Mouse (Mus musculus): ENCODE data around the gene Dst. TPM values are rescaled to one million over a fixed set of nuclear protein-coding genes. Genes with fewer than 3 reads are reported as not detected.
A peak's percentile ranks its signal among the peaks of the same experiment; 100 is the strongest.

Dst gene
- polyA plus RNA-seq, 1 experiment from 2014 or later, result 17.3 TPM

DNA sequence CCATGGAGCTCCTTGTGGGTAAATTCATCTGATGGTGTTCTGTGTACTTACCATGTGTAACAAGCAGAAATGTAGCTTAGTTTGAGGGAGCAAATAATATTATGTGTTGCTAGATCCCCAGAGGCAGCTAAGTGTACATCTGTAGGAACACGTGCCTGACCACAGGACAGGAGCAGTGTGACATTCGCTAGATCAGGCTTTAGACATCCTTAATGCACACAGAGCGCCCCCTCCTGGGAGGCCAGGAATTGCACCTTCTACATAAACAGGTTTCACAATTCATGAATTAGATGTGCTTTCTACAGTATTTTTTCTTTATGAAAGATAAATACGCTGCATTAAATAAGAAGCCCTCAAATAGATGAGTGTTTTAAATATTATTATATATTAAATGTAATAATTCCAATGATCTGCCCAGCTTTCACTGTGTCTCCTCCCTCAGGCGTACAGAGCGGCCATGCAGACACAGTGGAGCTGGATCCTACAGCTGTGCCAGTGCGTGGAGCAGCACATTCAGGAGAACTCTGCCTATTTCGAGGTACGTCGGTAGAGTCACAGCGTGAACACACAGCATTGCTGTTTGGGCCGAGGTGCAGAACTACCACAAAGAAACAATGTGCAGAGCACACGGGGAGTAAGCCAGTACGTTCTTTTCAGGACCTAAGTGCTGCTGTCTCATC lies 256.7 kb downstream of the Dst start:
- no peak overlapping the region for H3K27ac ChIP-seq (replicated peaks)
- H3K27me3 ChIP-seq (replicated peaks; ENCODE audit: low read depth, poor library complexity, severe bottlenecking), result no peaks in the 10 kb centered on the region
- 71% methylated on average over 14 of the region's 14 CpGs for WGBS
- no peaks in the 10 kb centered on the region for H3K9me3 ChIP-seq
- H3K4me3 ChIP-seq, result no peak overlapping the region
- H3K4me1 ChIP-seq, result no peaks in the 10 kb centered on the region
- peak; percentile 76 for DNase-seq (ENCODE audit: low spot score)
- H3K36me3 ChIP-seq (replicated peaks), result peaks cover 49% of the 10 kb centered on the region

GRCm38 (mm10) chr1:34165926-34166325 lies 257.9 kb downstream of the Dst start:
- Histone ChIP-seq H3K36me3 (replicated peaks) (peaks cover 61% of the 10 kb centered on the region), H3K4me1 (no peaks in the 10 kb centered on the region), H3K27ac (replicated peaks) (no peak overlapping the region), H3K9me3 (no peaks in the 10 kb centered on the region), H3K4me3 (no peak overlapping the region), H3K27me3 (replicated peaks; ENCODE audit: low read depth, poor library complexity, severe bottlenecking) (no peaks in the 10 kb centered on the region)
- WGBS, result 95% methylated on average over 4 of the region's 4 CpGs
- no peak for DNase-seq (ENCODE audit: low spot score)

DNA sequence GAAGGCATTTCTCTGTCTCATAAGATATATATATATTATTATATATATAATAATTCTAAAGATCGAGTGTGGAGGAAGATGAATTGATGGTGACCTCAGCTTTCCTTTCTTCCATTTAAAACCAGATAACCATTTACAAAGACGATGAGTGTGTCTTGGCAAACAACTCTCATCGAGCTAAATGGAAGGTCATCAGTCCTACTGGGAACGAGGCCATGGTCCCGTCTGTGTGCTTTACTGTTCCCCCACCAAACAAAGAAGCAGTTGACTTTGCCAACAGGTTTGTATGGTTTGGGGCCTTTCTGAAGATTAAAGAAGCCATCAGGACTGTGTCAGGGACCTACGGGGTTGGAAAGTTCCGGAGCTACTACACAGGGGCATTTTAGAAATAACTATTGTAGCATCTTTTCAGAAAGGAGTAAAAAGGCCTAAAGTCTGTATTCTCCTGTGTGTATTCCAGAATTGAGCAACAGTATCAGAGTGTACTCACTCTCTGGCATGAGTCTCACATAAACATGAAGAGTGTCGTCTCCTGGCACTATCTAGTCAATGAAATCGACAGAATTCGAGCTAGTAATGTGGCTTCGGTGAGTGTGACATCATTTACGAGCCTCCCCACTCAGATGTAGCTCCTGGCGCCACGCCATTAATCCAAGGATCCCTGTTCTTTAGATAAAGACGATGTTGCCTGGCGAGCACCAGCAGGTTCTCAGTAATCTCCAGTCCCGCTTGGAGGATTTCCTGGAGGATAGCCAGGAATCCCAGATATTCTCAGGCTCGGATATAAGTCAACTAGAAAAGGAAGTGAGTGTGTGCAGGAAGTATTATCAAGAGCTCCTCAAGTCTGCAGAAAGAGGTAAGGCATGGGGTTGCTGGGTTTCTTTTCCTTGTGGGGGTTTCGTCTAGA lies 259.4 kb downstream of the Dst start:
- H3K36me3 ChIP-seq (replicated peaks), result peaks cover 69% of the 10 kb centered on the region
- H3K27me3 ChIP-seq (replicated peaks; ENCODE audit: low read depth, poor library complexity, severe bottlenecking), result no peaks in the 10 kb centered on the region
- H3K9me3 ChIP-seq, result no peaks in the 10 kb centered on the region
- DNase-seq (ENCODE audit: low spot score), result no peak
- H3K27ac ChIP-seq (replicated peaks), result no peak overlapping the region
- no peak overlapping the region for H3K4me3 ChIP-seq
- H3K4me1 ChIP-seq, result no peaks in the 10 kb centered on the region
- WGBS, result 93% methylated on average over 19 of the region's 19 CpGs

- H3K36me3 ChIP-seq (replicated peaks), result peaks cover 82% of the 10 kb centered on the region
- no peak for DNase-seq (ENCODE audit: low spot score)
- WGBS, result 91% methylated on average over 12 of the region's 12 CpGs
These were observed 261.1 kb downstream of the Dst start for GRCm38 (mm10) chr1:34169086-34169485.

GRCm38 (mm10) chr1:34174517-34174916 lies 266.5 kb downstream of the Dst start:
- DNase-seq (ENCODE audit: low spot score), result no peak
- no peak overlapping the region for H3K4me3 ChIP-seq
- H3K9me3 ChIP-seq, result no peaks in the 10 kb centered on the region
- H3K36me3 ChIP-seq (replicated peaks), result peaks cover 90% of the 10 kb centered on the region
- H3K27me3 ChIP-seq (replicated peaks; ENCODE audit: low read depth, poor library complexity, severe bottlenecking), result no peaks in the 10 kb centered on the region
- H3K4me1 ChIP-seq, result no peaks in the 10 kb centered on the region
- no peak overlapping the region for H3K27ac ChIP-seq (replicated peaks)
- 96% methylated on average over 15 of the region's 15 CpGs for WGBS

More at GRCm38 (mm10) chr1:34169086-34169485, 261.1 kb downstream of the Dst start:
- Histone ChIP-seq H3K9me3 (no peaks in the 10 kb centered on the region), H3K27me3 (replicated peaks; ENCODE audit: low read depth, poor library complexity, severe bottlenecking) (no peaks in the 10 kb centered on the region), H3K4me1 (no peaks in the 10 kb centered on the region), H3K27ac (replicated peaks) (no peak overlapping the region), H3K4me3 (no peak overlapping the region)

GRCm38 (mm10) chr1:34174961-34175360 lies 266.9 kb downstream of the Dst start:
- H3K27me3 ChIP-seq (replicated peaks; ENCODE audit: low read depth, poor library complexity, severe bottlenecking), result no peaks in the 10 kb centered on the region
- H3K4me3 ChIP-seq, result no peak overlapping the region
- 87% methylated on average over 8 of the region's 8 CpGs for WGBS
- no peak overlapping the region for H3K27ac ChIP-seq (replicated peaks)
- peaks cover 90% of the 10 kb centered on the region for H3K36me3 ChIP-seq (replicated peaks)
- H3K9me3 ChIP-seq, result no peaks in the 10 kb centered on the region
- no peaks in the 10 kb centered on the region for H3K4me1 ChIP-seq
- DNase-seq (ENCODE audit: low spot score), result no peak

DNA sequence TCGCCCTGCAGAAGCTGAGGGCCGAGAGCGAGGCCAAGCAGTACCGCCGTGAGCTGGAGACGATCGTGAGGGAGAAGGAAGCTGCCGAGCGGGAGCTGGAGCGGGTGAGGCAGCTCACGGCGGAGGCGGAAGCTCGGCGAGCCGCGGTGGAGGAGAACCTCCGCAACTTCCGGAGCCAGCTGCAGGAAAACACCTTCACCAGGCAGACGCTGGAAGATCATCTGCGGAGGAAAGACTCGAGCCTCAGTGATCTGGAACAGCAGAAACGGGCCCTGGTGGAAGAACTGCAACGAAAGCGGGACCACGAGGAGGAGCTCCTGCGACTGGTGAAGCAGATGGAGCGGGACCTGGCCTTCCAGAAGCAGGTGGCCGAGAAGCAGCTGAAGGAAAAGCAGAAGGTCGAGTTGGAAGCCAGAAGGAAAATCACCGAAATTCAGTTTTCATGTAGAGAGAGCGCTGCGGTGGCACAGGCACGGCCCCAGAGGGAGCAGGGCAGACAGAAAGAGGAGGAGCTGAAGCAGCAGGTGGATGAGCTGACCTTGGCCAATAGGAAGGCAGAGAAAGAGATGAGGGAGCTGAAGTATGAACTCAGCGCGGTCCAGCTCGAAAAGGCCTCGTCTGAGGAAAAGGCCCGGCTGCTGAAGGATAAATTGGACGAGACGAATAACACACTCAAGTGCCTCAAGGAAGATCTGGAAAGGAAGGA lies 270.1 kb downstream of the Dst start:
- no peaks in the 10 kb centered on the region for H3K27me3 ChIP-seq (replicated peaks; ENCODE audit: low read depth, poor library complexity, severe bottlenecking)
- 86% methylated on average over 41 of the region's 41 CpGs for WGBS
- H3K9me3 ChIP-seq, result no peaks in the 10 kb centered on the region
- peak overlapping the region; percentile 21 for H3K4me3 ChIP-seq
- H3K36me3 ChIP-seq (replicated peaks), result peaks cover 85% of the 10 kb centered on the region
- no peaks in the 10 kb centered on the region for H3K4me1 ChIP-seq
- DNase-seq (ENCODE audit: low spot score), result no peak
- H3K27ac ChIP-seq (replicated peaks), result no peak overlapping the region

GRCm38 (mm10) chr1:34179756-34180155 lies 271.7 kb downstream of the Dst start:
- H3K36me3 ChIP-seq (replicated peaks), result peaks cover 71% of the 10 kb centered on the region
- 94% methylated on average over 19 of the region's 19 CpGs for WGBS

GRCm38 (mm10) chr1:34182406-34183249 lies 274.6 kb downstream of the Dst start:
- Histone ChIP-seq H3K4me1 (0 out of 2 replicates have a peak, but pooled peaks cover 3% of the 10 kb centered on the region), H3K36me3 (replicated peaks) (peaks cover 50% of the 10 kb centered on the region), H3K27me3 (replicated peaks; ENCODE audit: low read depth, poor library complexity, severe bottlenecking) (no peaks in the 10 kb centered on the region), H3K9me3 (no peaks in the 10 kb centered on the region), H3K4me3 (no peak overlapping the region), H3K27ac (replicated peaks) (no peak overlapping the region)
- DNase-seq (ENCODE audit: low spot score), result no peak
- WGBS, result 88% methylated on average over 24 of the region's 24 CpGs

More at GRCm38 (mm10) chr1:34179756-34180155, 271.7 kb downstream of the Dst start:
- H3K4me3 ChIP-seq, result no peak overlapping the region
- DNase-seq (ENCODE audit: low spot score), result no peak
- no peak overlapping the region for H3K27ac ChIP-seq (replicated peaks)
- H3K27me3 ChIP-seq (replicated peaks; ENCODE audit: low read depth, poor library complexity, severe bottlenecking), result no peaks in the 10 kb centered on the region
- no peaks in the 10 kb centered on the region for H3K9me3 ChIP-seq
- no peaks in the 10 kb centered on the region for H3K4me1 ChIP-seq

DNA sequence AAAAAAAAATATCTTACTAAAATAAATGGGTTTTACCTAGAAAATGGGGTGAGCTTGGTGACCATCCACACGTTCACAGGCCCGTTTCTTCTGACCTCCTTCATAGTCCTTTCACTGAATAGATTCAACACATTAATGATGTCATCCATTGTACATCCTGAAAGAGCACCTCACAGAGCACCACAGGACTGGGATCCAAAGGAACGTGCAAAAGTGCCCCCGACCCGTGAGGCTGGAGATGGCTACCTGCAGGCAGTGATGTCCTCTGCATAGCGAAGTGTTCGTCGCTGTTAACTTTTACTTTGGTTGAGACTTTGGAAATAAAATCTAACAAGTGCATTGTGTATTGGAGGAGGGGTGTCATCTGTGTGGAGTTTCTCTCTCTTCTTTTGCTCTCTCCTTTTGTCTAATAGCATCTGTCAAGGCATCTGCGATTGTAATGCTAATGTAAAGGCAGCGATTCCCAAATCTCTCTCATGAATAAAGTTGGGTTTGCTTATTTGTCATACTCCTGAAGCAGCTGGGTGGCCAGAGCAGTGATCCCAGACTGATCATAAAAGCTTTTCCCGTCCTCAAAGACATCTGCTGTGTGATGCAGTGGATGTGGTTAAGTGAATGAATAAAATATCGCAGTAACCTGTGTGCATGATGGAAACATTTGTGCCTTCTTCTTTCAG lies 275.4 kb downstream of the Dst start:
- WGBS, result 88% methylated on average over 12 of the region's 12 CpGs
- Histone ChIP-seq H3K4me3 (no peak overlapping the region), H3K27ac (replicated peaks) (no peak overlapping the region), H3K36me3 (replicated peaks) (peaks cover 45% of the 10 kb centered on the region), H3K4me1 (0 out of 2 replicates have a peak, but pooled peaks cover 3% of the 10 kb centered on the region), H3K9me3 (no peaks in the 10 kb centered on the region), H3K27me3 (replicated peaks; ENCODE audit: low read depth, poor library complexity, severe bottlenecking) (no peaks in the 10 kb centered on the region)
- DNase-seq (ENCODE audit: low spot score), result no peak

GRCm38 (mm10) chr1:34184266-34184665 lies 276.2 kb downstream of the Dst start:
- Histone ChIP-seq H3K9me3 (no peaks in the 10 kb centered on the region), H3K4me3 (no peak overlapping the region), H3K27ac (replicated peaks) (no peak overlapping the region), H3K36me3 (replicated peaks) (peaks cover 45% of the 10 kb centered on the region), H3K27me3 (replicated peaks; ENCODE audit: low read depth, poor library complexity, severe bottlenecking) (no peaks in the 10 kb centered on the region), H3K4me1 (0 out of 2 replicates have a peak, but pooled peaks cover 3% of the 10 kb centered on the region)
- 80% methylated on average over 6 of the region's 6 CpGs for WGBS
- no peak for DNase-seq (ENCODE audit: low spot score)

Data from embryonic facial prominence, embryonic 10.5 days (tissue).